14 mouse cellular contexts compared by ENCODE assay signal in genomic region chr5:137854907-137855306, GRCm38 (mm10). TPM values are rescaled to one million over a fixed set of nuclear protein-coding genes. Genes with fewer than 3 reads are reported as not detected.
"Had no signal": no experiment of that assay in that cellular context is flagged by ENCODE, and none has a peak within 500 bp of the region (broad histone marks: within the 10 kb centered on the region; RNA-seq: fewer than 3 reads in every experiment).

No protein-coding gene starts in this region.

RNA-seq across cellular contexts. Expression of gene Pilrb1, which starts 3.0 kb away (rescaled TPM):
- polyA plus RNA-seq: cerebellum, adult 2 months; cortical plate, adult 2 months; embryonic facial prominence, embryonic 11.5 days; embryonic facial prominence, embryonic 13.5 days; erythroblast, embryonic 14.5 days; forebrain, embryonic 10.5 days; forebrain, embryonic 11.5 days; forebrain, embryonic 12.5 days; forebrain, embryonic 13.5 days; forebrain, embryonic 14.5 days; forebrain, embryonic 15.5 days; forebrain, embryonic 16.5 days; forebrain, postnatal 0 days had no signal

RNA-seq across cellular contexts. Expression of gene Pilrb2, which starts 16.7 kb away (rescaled TPM):
- polyA plus RNA-seq: embryonic facial prominence, embryonic 10.5 days; embryonic facial prominence, embryonic 11.5 days; embryonic facial prominence, embryonic 13.5 days; erythroblast, embryonic 14.5 days; forebrain, embryonic 10.5 days; forebrain, embryonic 11.5 days; forebrain, embryonic 12.5 days; forebrain, embryonic 13.5 days; forebrain, embryonic 14.5 days; forebrain, embryonic 15.5 days; forebrain, embryonic 16.5 days; forebrain, postnatal 0 days had no signal

RNA-seq across cellular contexts. Expression of gene Pilra, which starts 18.8 kb away (rescaled TPM):
- polyA plus RNA-seq: erythroblast, embryonic 14.5 days; forebrain, embryonic 16.5 days had no signal
